Mouse (Mus musculus): ENCODE measurements around the gene Hnrnpc. TPM values are rescaled to one million over a fixed set of nuclear protein-coding genes. Genes with fewer than 3 reads are reported as not detected.
A peak's percentile ranks its signal among the peaks of the same experiment; 100 is the strongest.

Hnrnpc gene
- polyA plus RNA-seq (2017; shearing (Covaris generic)), result 100 to 1,000 TPM; 399 to 498 (median 471) TPM

DNA sequence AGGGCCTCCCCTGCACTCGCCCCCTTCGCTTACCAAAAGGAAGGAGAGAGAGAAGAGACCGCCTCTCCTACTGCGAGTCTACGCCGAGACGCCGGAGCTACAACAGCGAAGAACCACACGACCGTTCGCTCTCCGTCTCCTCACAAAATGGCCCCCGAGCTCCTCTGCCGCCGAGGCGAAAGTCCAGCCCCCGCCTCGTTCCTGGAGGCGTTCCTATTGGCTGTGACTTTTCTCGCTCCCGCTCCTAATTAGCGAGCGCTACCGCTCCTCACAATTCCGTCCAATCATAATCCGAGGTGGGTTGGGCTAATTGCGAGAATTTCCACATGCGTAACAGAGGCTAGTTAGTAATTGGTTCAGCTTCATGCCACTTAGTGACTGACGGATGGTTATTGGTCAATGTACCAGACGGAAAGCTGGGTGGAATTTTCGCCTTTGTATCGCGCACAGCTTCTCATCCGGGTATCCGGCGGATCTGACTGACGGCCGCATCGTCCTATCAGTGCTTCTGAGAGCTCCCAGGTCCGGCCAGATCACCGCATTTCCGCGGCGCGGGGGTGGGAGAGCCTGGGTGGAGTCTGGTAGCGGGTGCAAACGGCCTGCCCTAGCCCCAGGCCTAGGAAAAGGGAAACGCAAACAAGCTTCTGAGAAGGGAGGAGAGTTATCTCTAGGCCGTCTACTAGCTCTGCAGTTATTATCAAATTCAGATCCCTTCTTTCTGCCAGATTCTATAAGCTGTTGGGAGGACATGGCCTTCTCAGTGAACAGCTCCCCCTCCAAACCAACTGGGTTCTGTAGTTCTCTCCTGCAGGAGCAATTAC lies at the start of gene Hnrnpc:
Hnrnpc (minus strand) TSS at position 173 of the 821 bp plus-strand sequence.
- peak; percentile 91 for ATAC-seq

DNA sequence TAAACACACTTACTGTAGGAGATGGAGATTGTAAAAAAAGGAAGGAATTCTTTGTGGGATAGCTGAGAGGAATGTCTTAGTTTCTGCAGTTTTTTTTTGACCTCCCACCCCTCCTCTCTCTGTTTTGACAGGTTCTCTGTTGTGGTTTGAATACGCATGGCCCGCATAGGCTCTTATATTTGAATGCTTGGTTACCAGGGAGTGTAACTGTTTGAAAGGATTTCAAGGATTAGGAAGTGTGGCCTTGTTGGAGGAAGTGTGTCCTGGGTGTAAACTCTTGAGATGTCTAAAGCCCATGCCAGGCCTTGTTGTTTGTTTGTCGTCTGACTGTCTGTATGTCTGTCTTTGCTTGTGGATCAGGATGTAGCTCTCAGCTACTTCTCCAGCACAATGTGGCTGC lies 48.8 kb upstream of the Hnrnpc start:
- ATAC-seq, result no peak

DNA sequence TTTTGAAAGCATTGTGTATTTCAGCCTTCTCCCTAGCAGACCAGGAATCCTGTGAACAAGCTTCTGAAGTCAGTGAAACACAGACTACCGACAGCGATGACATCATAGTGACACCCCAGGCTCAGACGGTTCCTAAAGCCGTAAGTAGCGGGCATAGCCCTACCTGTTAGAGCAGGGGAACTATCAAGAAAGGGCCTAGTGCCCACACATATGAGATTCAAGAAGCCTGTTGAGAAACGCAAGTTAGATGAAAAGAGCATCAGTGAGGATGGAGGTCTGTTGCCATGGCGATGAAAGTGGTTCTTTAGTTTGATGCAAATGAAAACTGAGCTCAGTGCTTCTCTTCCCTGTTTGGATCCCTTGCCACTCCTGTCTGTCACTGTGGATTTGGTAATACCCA lies 48.4 kb upstream of the Hnrnpc start:
- no peak for ATAC-seq

DNA sequence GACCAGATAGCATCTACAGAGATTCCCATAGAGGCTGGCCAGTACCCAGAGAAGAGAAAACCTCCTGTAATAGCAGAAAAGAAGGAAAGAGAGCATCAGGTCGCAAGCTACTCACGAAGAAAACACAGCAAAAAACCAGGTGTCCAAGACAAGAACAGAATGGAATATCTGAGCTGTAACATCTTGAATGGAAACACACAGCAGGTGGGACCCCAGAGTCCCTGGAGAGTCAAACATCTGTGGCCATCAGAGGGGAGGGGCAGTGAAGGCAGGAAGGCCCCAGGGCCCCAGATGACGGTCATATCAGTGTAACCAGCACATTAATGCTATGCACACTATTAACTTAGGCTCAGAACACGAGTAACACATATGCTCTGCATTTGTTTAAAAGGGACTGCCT lies 46.1 kb upstream of the Hnrnpc start:
- ATAC-seq, result no peak

DNA sequence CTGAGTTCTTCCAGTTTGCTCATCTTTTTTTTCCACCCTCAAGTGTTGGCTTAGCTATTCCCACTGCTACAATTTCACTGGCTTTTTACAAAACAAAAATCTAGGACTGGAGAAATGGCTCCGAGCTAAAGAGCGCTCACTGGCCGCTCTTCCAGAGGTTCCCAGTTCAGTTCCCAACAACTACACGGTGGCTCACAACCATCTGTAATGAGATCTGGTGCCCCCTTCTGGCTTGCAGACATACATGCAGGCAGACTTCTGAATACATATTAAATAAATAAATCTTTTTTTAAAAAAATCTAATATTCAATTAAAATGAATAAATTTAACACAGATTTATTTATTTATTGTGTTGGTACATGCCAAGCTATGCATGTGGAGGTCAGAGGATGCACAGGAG lies 42.7 kb upstream of the Hnrnpc start:
- no peak for ATAC-seq

DNA sequence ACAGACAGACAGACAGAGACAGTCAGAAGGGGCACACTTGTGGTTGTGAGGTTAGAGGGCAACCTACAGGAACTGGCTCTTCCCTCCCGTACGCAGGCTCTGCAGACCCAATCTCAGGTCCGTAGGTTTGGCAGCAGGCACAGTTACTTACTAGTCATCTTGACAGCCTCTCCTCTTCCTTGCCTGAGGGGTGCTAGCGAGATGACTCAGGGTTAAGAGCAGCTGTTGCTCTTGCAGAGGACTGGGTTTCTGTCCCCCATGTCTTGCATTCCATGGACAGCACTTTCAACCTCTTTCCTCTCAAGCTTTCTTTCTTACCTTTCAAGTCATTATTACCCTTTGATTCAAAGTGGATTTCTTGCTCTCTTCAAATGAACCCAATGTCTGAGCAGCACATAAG lies 40.3 kb upstream of the Hnrnpc start:
- no peak for ATAC-seq

DNA sequence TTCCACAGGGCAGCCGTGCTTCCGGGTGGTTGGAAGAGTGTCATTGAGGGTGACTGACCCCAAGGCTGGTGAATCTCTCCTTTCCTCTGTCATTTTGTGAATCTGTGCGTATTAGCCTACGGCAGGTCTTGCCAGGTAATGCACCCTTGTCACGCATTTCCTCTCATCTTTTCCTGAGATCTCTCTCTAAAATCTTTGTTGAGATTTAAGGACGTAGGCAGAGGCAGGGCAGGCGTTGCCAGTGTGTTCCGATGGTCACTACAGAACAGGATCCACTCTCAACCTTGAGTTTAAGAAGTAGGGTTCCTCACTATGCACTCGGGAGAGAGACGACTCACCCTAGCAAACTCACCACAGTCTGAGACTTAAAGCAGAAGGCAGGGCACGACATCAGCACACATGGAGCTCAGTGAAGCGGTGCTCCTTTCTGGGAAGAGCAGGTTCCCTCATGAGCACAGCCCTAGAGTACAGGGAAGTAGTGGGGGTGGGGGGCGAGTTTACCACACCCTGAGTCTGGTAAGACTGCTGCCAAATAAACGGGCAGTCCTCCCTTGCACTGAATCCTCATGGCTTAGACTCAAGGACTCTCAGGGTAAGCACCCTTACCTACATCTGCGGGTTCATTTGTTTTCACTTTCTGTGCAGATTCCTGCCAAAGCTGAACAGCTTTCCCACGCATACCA lies 37.8 kb upstream of the Hnrnpc start:
- peak; percentile 49 for ATAC-seq

DNA sequence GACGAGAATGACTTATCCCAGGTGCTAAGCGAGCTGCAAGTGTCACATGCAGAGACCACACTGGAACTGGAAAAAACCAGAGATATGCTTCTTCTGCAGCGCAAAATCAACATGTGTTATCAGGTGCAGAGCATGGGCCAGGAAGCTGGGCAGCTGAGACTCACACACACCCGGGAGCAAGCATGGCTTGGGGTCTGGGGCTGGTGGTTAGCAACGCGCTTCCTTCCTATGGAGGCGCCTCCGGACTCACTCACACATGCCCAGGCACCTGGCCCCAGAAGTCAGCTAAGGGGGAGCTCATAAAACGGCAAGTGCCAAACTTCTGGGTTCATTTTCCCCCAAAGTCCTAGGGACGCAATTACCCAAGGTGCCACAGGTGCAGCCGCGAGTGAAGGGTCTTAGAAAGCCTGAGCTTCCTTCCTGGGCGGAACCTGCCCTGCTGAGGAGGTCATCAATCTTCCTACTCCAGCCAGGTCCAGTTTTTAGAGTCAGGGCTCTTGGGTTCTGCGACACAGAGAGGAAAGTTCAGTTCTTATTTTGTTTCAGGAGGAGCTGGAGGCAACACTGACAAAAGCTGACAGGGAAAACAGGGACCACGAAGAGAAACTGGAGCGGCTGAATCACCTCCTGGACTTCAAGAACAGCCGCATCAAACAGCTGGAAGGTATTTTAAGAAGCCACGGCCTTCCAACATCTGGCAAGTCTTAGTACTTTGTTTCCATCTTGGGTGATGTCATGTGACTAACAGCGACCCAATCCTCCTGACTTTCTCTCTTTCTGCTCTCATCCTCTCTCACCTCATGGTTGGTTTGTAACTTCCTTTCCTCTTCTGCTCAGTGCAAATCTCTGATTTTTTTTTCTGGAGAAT lies 37.0 kb upstream of the Hnrnpc start:
- ATAC-seq, result peak; percentile 95

DNA sequence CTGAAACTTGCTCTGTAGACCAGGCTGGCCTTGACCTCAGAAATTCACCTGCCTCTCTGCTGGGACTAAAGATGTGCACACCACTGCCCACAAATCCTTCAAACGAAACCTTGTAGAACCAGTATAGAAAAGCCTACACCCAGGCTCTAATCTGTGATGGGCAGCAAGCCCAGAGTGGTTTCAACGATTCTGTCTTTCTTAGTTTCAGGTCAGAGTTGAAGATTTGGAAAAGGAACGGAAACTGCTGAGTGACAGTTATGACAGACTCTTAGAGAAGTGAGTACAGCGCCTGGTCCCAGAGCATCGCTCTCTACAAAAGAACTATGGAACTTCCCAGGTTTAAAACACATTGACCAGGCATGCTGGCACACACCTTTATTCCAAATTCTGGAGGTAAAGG lies 29.8 kb upstream of the Hnrnpc start:
- no peak for ATAC-seq

DNA sequence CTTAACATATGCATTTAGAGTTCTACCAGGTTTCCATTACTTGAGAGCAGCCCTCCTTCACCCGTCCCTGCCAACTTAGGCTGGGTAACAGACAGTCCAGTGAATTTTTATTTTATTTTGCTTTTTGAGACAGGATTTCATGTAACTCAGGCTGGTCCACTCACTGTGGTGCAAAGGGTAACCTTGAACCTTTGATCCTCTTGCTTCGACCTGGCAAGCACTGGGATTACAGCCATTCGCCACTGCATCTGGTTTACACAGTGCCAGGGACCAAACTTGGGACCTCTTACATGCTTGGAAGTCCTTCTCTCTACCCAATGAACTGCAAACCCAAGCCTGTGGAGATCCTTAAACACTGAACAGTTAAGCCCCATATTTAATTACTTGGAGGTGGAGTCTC lies 20.8 kb upstream of the Hnrnpc start:
- ATAC-seq, result no peak

DNA sequence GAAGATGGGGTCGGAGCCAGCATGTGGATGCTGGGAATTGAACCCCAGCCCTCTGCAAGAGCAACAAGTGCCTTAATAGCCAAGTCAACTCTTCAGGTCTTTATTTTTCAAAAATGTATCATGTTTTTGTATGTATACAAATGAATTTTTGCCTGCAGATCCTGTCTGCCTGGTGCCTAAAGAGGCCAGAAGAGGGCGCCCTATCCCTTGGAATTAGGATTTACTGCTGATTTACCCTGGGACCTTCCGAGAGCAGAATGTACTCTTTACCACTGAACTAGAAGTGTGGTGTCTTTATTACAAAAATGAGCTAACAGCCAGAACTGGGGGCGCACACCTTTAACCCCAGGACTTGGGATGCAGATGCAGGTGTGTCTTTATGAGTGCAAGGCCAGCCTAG lies 20.1 kb upstream of the Hnrnpc start:
- ATAC-seq, result peak; percentile 63

DNA sequence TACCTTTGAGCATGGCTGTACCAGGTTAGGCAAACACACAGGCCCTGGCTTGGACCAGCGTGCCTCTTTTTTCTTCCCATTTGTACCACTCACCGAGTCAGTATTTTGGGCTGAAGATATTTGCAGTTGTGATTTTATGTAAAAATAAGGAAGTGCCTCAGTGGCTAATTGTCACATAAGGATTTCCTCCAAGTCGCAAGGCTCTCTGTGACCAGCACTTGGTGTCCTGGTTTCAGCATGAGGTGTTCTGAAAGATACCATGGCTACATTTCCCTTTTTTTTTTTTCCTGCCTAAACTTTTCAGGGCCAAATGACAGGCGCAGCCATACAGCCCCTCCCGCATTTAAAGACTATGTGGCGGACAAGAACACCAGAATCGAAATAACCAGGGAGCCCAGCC lies 16.3 kb upstream of the Hnrnpc start:
- ATAC-seq, result no peak

DNA sequence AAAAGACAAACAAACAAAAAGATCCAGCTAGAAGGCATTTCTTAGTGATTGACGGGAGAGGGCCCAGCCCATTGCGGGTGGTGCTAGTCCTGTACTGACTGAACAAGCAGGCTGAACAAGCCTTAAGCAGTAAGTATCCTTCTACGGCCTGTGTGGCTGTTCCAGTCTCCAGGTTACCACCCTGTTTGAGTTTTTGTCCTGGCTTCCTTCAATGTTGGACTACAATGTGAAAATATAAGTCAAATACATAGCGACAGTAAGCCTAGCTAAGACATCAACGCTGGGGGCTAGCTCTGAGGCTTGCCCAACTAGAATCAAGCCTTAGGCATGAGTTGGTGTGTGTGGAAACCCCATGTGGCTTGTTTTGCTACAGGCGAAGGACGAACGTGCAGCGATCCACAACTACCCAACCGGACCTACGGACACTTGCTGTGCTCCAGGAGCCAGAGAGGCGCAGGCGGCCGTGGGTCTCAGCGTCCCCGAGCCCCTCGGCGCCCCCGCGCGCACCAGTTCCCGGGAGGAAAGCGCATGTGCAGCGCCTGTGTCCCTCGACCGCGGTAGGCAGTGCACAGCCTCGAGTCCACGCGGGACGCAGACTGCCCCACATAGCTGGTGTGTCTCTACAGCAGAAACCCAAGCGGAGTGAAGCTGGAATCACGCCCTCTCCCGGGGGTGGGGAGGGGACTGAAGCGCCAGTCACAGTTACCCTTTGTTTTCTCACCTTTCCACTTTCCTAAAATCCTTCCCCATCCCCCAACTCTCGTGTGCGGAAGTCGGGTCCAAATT lies 15.2 kb upstream of the Hnrnpc start:
- ATAC-seq, result peak; percentile 51

DNA sequence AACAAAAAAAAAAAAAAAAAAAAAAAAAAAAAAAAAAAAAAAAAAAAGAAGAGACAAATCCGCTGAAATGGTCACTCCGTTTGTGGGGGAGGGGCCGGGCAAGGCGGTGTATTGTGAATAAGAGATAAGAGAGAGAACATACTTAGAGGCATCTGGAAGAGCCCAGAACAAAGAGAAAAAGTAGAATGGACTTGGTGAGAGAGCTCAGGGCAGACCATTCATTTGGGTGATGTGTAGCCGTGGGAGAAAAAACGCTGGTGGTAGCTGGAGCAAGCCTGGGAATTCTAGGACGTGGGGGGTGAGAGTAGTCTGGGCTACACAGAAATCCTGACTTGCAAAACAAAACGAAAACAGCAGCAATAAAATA lies 14.6 kb upstream of the Hnrnpc start:
- ATAC-seq, result no peak

DNA sequence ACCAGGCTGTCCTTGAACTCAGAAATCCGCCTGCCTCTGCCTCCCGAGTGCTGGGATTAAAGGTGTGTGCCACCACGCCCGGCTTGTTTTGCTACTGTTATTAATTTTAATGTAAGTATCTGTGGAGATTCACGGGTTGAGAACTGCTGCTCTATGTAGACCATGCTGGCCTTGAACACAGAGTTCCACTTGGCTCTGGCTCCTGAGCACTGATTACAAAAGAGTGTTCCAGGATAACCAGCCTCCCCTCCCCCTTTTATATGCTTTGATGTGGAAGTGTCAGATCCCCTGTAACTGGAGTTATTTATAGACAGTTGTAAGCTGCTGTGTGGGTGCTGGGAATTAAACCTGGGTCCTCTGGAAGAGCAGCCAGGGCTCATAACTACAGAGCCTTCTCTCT lies 13.4 kb upstream of the Hnrnpc start:
- no peak for ATAC-seq

DNA sequence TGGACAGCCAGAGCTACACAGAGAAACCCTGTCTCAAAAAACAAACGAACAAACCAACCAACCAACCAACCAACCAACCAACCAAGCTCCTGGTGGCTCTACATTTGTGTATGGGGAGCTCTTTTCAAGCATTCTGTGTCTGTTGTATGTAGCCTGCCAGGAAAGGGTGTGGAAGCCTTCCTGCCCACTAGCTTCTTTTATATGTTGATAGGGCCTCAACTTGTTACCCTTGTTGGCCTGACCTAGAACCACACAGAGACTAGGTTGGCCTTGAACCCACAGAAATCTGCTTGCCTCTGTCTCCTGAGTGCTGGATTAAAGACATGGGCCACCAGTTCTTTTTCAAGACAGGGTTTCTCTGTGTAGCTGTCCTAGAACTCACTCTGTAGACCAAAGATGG lies 10.3 kb upstream of the Hnrnpc start:
- ATAC-seq, result no peak

DNA sequence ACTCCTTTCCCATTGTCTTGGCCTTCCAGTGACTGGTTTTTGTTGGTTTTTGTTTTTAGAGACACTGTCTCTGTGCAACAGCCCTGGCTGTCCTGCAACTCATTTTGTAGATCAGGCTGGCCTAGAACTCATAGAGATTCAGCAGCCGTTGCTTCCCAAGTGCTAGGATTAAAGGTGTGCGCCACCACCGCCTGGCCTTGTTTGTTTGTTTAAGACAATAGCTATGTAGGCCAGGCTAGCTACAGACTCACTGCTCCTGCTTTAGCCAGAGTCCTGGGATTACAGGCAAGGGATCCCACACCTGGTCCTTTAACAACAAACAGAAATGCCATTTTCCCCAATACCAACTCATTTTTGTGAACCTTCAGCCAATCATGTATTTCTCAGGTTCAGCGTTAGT lies 6.5 kb upstream of the Hnrnpc start, which contains the start of gene Rpgrip1:
Rpgrip1 (plus strand) TSS at position 359 of the 400 bp plus-strand sequence.
- no peak for ATAC-seq

DNA sequence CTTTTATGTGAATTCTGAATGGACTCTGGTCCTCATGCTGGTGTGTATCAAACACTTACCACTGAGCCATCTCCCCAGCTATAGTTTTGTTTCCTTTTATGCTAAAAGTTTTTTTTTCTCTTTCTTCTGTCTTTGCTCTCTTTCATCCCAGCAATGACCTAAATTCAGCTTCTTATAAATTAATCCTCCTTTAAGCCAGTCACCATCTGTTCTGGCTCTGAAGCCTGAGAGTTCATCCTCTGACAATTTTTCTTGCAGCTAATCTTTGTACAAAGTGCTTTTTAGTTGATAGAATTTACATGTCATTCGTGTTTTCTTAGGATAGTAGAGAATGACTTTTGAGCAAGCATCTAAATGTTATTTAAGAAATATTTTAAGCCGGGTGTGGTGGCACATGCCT lies 4.2 kb upstream of the Hnrnpc start:
- no peak for ATAC-seq

DNA sequence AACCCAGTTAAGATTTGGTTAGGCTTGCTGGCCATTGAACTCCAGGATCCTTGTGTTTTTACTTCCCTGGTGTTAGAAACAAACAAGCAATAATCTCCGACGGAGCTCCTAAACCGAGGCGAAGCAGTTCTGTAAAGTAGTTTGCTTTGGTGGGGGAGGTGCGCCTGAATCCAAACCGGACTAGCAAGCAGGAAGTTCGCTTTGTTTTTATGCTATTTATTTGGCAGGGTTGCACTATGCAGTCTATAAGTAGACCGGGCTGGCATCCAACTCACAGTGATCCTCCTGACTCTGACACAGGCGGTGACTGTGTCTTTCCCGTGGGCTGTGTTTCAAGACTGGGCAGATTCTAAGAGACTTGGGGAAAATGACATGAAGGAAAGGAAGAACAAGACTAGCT lies 2.9 kb upstream of the Hnrnpc start:
- no peak for ATAC-seq

DNA sequence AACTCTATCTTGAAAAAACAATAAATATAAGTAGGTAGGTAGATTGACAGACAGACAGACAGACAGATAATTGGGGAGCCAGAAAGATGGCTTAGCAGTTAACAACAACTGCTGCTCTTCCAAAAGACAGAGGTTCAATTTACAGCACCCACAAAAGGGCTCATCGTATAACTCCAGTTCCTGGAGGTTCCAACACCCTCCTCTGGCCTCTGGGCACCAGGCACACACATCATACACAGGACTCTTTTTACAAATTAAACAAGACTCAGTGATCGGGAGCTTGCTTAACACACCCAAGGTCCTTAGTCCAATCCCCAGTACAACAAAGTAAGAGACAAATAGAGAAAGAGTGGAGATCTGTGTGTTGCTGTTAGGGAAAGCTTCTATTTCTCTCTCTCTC lies 1.5 kb upstream of the Hnrnpc start:
- ATAC-seq, result no peak

DNA sequence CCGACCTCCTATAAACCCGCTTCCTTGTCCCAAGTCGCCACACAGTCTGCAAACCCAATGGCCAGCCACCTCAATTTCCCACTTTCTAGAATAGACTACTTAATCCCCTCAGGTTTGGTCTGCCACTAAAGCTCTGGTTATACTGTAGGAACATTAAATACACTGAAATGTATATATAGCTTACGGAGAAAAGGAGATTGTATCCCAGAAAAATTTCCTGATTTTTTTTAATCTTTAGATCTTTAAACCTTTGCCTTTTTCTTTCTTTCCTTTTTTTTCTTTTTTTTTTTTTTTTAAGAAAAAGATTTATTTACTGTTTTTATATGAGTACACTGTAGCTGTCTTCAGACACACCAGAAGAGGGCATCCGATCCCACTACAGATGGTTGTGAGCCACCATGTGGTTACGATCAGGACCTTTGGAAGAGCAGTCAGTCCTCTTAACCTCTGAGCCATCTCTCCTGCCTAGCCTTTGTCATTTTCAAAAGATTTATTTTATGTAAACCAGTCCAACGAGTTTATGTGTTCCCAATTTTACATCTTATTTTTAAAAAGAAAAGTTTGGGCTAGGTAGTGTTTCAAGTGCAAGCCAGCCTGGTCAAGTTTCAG lies 953 bp upstream of the Hnrnpc start:
- no peak for ATAC-seq

DNA sequence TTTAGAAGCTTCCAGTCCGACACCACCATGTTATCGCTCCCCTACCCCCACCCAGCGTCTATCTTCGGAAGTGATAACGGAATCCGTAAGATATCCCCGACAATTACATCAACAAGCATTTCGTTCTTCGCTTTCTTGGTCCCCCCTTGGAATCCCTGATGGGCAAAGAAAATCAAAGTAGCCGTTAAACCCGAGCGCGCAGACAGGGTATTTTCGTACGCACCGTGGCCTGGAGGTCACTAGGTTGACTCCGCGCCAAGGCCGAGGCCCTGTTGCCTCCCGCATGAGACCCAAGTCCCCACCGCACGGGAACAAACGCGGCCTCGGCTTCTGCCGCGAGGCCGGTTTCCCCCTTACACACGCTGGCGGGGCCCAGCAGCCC lies 363 bp downstream of the Hnrnpc start:
- peak; percentile 0 for ATAC-seq

Data from inflammation-experienced regulatory T-cells, adult 6 months (primary cell).